Mouse (Mus musculus) lung, embryonic 16.5 days (tissue): ENCODE results near the gene Nudt13. TPM values are rescaled to one million over a fixed set of nuclear protein-coding genes. Genes with fewer than 3 reads are reported as not detected.
"Not testable (repeated sequence)": the region's sequence is repeated elsewhere in the genome, so short reads cannot be mapped to it uniquely, and the experiment has no call there.

Experiments used
- ATAC-seq: fragments of 200-750 bp; cut with Nextera tagmentation; 2 replicates; pipeline ENCODE4 v1.8.0; 2017; ENCODE audit warnings: low read depth, mild to moderate bottlenecking, moderate library complexity
- H3K27ac ChIP-seq: fragments of 300-500 bp; sonication (generic); 2 replicates; pipeline ENCODE4 v1.5.1; 2014; ENCODE audit warnings: mild to moderate bottlenecking, control low read depth, low read length
- H3K27me3 ChIP-seq: fragments of 300-500 bp; sonication (generic); 2 replicates; pipeline ENCODE4 v1.6.1; 2014; ENCODE audit warnings: low read depth, low read length, mixed read lengths; ENCODE audit not compliant: control insufficient read depth, insufficient read depth
- H3K36me3 ChIP-seq: fragments of 300-500 bp; sonication (generic); 2 replicates; pipeline ENCODE4 v1.6.1; 2014; ENCODE audit warnings: low read length; ENCODE audit not compliant: control insufficient read depth, insufficient read depth
- H3K4me1 ChIP-seq: fragments of 300-500 bp; sonication (generic); replicated peaks from 2 replicates; pipeline ENCODE4 v1.6.1; 2014; ENCODE audit warnings: low read length, mixed read lengths; ENCODE audit not compliant: control insufficient read depth, insufficient read depth
- H3K4me2 ChIP-seq: fragments of 300-500 bp; sonication (generic); 2 replicates; pipeline ENCODE4 v1.6.1; 2014; ENCODE audit warnings: low read depth, low read length, control low read depth
- H3K4me3 ChIP-seq: fragments of 300-500 bp; sonication (generic); 2 replicates; pipeline ENCODE4 v1.5.1; 2014; ENCODE audit warnings: mild to moderate bottlenecking, low read length, control low read depth
- H3K9ac ChIP-seq: fragments of 300-500 bp; sonication (generic); 2 replicates; pipeline ENCODE4 v1.6.1; 2014; ENCODE audit warnings: low read length, control low read depth
- H3K9me3 ChIP-seq: fragments of 300-500 bp; sonication (generic); 2 replicates; pipeline ENCODE4 v1.6.1; 2016; ENCODE audit warnings: low read length; ENCODE audit not compliant: control insufficient read depth
- WGBS: fragments of 180-500 bp; shearing (Covaris S2); extraction: QIAGEN DNeasy Blood & Tissue Kit; methylation state at CpG from one replicate; pipeline ENCODE4 v1.1.7; 2014; 5-methylcytosine and 5-hydroxymethylcytosine counted together
- polyA plus RNA-seq: library from polyadenylated mRNA; unstranded; fragments of >200 nt; fragmentation: Nextera tagmentation; extraction: Ambion mirVana; gene quantifications from 2 replicates; pipeline ENCODE4 v1.2.1, GENCODE M21; 2015

Gene Nudt13
- polyA plus RNA-seq, 1 experiment from 2014 or later: 18.0 TPM

DNA sequence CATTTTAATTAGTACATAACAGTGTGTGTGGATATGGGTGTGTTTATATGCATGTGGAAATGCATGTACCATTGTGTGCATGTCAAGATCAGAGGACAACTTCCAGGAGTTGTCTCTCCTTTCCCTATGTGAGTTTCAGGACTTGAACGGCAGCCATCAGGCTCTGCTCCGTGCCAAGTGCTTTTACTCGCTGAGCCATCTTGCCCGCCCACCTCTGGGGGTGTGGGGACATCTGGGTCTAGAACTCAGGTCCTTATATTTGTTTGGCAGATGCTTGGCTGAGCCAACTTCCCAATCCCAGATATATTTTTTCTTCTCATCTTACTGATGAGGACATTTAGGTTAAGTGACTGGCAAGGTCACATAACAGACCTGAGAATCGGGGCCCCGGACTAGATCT, 26.1 kb upstream of the Nudt13 start:
- no peak for ATAC-seq
- Histone ChIP-seq H3K4me3 (no peak overlapping the region), H3K9ac (no peak overlapping the region), H3K27ac (no peak overlapping the region), H3K4me1 (no peaks in the 10 kb centered on the region), H3K4me2 (no peak overlapping the region), H3K36me3 (no peaks in the 10 kb centered on the region), H3K27me3 (no peaks in the 10 kb centered on the region), H3K9me3 (no peaks in the 10 kb centered on the region)
- 35% methylated on average over 6 of the region's 6 CpGs for WGBS

DNA sequence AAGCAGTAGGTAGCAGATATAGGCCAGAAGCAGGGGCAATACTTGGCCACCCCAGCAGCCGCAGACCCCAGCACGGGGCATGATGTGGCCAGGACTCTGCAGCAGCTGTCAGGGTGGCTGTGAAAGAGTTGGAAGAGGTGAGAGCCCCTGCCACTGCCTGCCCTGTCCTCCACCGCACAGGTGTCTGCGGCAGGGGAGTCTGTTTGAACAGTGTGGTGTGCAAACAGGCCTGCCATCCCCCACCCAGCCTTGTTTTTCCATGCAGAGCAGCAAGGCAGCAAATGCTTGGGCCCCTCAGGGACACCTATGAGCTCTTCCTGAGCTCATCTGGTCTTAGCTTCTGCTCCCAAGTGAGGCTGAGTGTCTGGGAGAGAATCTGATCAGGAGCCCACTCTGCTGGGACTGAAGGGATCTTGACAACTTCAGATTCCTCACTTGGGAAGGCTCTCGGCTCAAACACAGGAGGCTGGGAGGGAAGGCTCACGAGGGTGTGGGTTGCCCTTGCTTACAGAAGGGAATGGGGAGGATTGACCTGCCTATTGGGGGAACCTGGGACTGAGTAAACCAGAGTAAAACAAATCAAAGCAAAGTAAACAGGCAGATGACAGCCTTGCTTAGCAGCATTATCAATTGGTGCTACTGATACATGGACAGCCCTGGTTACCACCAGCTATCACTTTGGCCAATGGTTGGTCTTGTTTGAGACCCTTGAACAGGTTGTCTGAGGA, 25.3 kb upstream of the Nudt13 start, which contains the start of gene Kcnk16:
TSS of gene Kcnk16 (minus strand) at position 118 of the 728 bp plus-strand sequence.
- Histone ChIP-seq H3K27me3 (no peaks in the 10 kb centered on the region), H3K4me2 (no peak within 1 kb of the TSS), H3K9me3 (peaks cover 2% of the 10 kb centered on the region; the same call in 1 of the 2 replicates), H3K9ac (no peak within 1 kb of the TSS), H3K4me3 (no peak within 1 kb of the TSS), H3K4me1 (no peaks in the 10 kb centered on the region), H3K27ac (no peak within 1 kb of the TSS), H3K36me3 (no peaks in the 10 kb centered on the region)
- peak; percentile 67; the same call in 1 of the 2 replicates for ATAC-seq
- WGBS: 37% methylated on average over 6 of the region's 6 CpGs

DNA sequence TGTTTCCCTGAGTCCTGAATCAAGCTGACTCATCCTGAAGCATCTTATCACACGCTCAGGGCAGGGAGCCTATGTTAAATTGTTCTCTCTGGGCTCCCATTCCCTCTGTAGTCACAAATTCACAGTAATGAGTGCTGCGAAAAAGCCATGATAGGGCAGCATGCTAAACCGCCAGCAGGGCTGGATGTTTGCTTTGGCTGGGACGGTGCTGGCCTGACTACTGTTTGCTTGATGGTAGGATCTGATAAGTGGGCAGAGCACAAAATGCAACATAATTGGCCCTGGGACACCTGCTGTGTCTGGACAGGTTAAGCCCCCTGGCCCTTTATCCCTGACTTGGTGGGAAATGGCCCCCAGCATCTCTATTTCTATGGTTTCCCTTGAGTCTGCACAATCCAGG, 3.1 kb upstream of the Nudt13 start:
- no peak overlapping the region for H3K27ac ChIP-seq
- H3K4me3 ChIP-seq: no peak overlapping the region
- peaks cover 5% of the 10 kb centered on the region for H3K4me1 ChIP-seq
- WGBS: 58% methylated on average over 4 of the region's 4 CpGs
- H3K4me2 ChIP-seq: no peak overlapping the region
- no peak for ATAC-seq
- no peak overlapping the region for H3K9ac ChIP-seq
- H3K9me3 ChIP-seq: no peaks in the 10 kb centered on the region
- no peaks in the 10 kb centered on the region for H3K27me3 ChIP-seq
- no peaks in the 10 kb centered on the region for H3K36me3 ChIP-seq

DNA sequence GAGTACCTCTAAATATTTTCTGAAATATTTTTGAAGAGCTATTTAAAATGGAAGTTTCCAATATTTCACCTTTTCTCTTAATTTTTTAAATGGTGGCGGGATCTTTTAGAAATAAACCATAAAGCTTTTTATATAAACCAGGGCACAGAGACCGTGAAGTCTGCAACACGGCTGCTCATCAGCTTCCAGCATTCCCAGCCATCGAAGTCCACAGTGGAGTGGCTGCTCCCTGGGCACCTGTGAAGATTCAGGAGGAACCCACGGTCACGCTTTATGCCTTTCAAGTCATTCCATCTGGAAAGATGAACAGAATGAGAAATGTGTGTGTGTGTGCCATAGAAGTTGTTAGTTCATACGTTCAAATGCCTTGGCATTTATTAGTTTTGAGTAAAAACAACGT, 450 bp downstream of the Nudt13 start:
- peak; percentile 40; the same call in 1 of the 2 replicates for ATAC-seq
- H3K4me1 ChIP-seq: peaks cover 5% of the 10 kb centered on the region
- peak overlapping the region; percentile 66 for H3K9ac ChIP-seq
- H3K27ac ChIP-seq: no peak overlapping the region
- H3K36me3 ChIP-seq: no peaks in the 10 kb centered on the region
- H3K9me3 ChIP-seq: no peaks in the 10 kb centered on the region
- peak overlapping the region; percentile 61 for H3K4me2 ChIP-seq
- H3K27me3 ChIP-seq: no peaks in the 10 kb centered on the region
- peak overlapping the region; percentile 64 for H3K4me3 ChIP-seq
- WGBS: 33% methylated on average over 8 of the region's 8 CpGs

DNA sequence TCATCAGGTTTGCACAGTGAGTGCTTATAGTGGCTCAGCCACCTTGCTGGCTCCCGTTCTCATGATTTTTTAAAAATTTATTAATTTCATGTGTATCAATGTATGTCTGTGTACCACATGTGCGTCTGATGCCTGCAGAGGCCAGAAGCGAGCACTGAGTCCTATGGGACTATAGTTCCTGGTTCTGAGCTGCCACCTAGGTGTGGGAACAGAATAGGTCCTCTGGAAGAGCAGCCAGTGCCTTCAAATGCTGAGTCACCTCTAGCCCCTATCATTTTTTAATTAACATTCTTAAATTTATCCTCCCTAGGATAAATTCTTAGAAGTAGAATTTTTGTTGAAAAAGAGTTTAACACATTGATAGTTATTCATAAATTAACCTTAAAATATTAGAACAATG, 3.1 kb downstream of the Nudt13 start:
- Histone ChIP-seq H3K4me3 (no peak overlapping the region), H3K27ac (no peak overlapping the region), H3K27me3 (no peaks in the 10 kb centered on the region), H3K9me3 (no peaks in the 10 kb centered on the region), H3K4me1 (peaks cover 5% of the 10 kb centered on the region), H3K9ac (no peak overlapping the region), H3K4me2 (no peak overlapping the region), H3K36me3 (no peaks in the 10 kb centered on the region)
- no peak for ATAC-seq
- 73% methylated on average over 3 of the region's 3 CpGs for WGBS

DNA sequence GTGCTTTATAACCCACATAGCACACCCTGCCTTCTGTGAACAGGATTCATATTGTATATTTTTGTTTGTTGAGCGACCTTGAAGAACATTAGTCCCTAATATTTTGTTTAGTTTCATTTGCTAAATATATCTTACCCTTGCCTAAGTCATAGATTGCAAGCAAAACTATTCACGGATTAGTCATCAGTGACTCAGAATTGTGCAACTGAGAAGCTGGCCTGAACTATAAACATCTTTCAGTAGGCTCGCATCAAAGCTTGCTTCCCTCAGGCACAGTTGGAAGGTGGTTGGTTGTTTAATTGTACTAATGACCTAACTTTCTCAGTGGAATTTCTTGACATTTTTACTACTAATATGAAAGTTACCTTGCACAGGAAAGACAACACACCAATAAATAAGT, 3.6 kb downstream of the Nudt13 start:
- H3K27me3 ChIP-seq: no peaks in the 10 kb centered on the region
- no peak overlapping the region for H3K27ac ChIP-seq
- H3K4me2 ChIP-seq: no peak overlapping the region
- H3K9ac ChIP-seq: no peak overlapping the region
- H3K4me3 ChIP-seq: no peak overlapping the region
- no peaks in the 10 kb centered on the region for H3K36me3 ChIP-seq
- H3K9me3 ChIP-seq: no peaks in the 10 kb centered on the region
- H3K4me1 ChIP-seq: peaks cover 5% of the 10 kb centered on the region
- 56% methylated on average over 3 of the region's 3 CpGs for WGBS
- no peak for ATAC-seq

DNA sequence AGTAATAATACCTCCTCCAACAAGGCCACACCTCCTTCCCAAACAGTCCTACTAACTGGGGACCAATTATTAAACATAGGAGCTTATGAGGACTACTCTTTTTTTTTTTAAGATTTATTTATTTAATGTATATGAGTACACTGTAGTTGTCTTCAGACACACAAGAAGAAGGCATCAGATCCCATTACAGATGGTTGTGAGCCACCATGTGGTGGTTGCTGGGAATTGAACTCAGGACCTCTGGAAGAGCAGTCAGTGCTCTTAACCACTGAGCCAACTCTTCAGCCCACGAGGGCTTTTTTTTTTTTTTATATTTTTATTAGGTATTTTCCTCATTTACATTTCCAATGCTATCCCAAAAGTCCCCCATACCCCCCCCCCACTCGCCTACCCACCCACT, 10.6 kb downstream of the Nudt13 start:
- not testable (repeated sequence) for H3K27me3 ChIP-seq, H3K4me2 ChIP-seq, H3K27ac ChIP-seq, H3K36me3 ChIP-seq, H3K9me3 ChIP-seq, H3K4me3 ChIP-seq, H3K4me1 ChIP-seq, ATAC-seq, H3K9ac ChIP-seq
- WGBS: 63% methylated on average over 2 of the region's 2 CpGs

DNA sequence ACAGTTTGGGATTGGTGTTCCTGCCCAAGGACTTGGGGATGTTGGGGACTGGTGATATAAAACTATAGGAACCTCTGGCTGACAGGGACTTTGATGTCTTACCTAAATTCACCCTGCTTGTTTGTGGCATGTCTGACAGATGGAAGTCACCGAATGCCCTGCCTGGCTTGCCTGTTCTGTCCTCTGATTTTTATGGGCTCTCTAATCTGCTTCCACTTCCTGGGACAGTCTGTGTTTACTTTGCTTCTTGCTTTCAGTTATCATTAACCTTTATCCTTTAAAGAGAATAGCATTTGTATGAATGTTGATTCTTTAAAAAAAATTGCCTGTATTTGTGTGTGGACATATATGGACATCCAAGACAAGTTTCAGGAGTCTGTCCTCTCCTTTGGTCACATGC, 20.6 kb downstream of the Nudt13 start:
- Histone ChIP-seq H3K36me3 (peaks cover 15% of the 10 kb centered on the region), H3K4me2 (no peak overlapping the region), H3K9ac (no peak overlapping the region), H3K27ac (no peak overlapping the region), H3K4me1 (no peaks in the 10 kb centered on the region), H3K9me3 (no peaks in the 10 kb centered on the region), H3K4me3 (no peak overlapping the region), H3K27me3 (no peaks in the 10 kb centered on the region)
- 41% methylated on average over 1 of the region's 1 CpGs for WGBS
- ATAC-seq: no peak

DNA sequence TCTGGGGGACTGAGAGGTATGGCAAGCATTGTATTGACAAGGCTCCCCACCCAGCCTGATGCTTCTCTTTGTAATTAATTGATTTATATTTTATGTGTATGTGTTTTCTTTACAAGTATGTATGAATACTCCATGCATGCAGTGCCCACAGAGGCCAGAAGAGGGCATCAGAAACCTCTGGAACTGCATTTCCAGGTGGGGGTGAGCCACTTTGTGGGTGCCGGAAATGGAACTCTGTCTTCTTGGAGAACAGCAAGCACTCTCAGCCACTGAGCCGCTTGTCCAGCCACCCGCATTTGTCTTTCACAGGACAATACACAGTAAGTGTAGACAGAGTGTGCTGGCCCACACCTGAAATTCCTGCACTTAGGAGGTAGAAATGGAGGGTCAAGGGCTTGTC, 24.9 kb downstream of the Nudt13 start:
- Histone ChIP-seq H3K36me3 (peaks cover 21% of the 10 kb centered on the region), H3K4me2 (no peak overlapping the region), H3K9me3 (no peaks in the 10 kb centered on the region), H3K4me3 (no peak overlapping the region), H3K9ac (no peak overlapping the region), H3K4me1 (no peaks in the 10 kb centered on the region), H3K27ac (no peak overlapping the region), H3K27me3 (no peaks in the 10 kb centered on the region)
- WGBS: 67% methylated on average over 3 of the region's 3 CpGs
- no peak for ATAC-seq
